8 mouse cellular contexts compared by ENCODE assay signal in genomic region chr3:100422392-100423167, GRCm38 (mm10).
DNase-seq lines count a peak whose midpoint lies in the region; ATAC-seq and TF ChIP-seq lines count a peak whose summit lies in the region.

No protein-coding gene starts in this region.

- H3K4me1 ChIP-seq in liver, embryonic 15.5 days (replicated peaks) = peaks cover 24% of the 10 kb centered on the region

- no peaks in the 10 kb centered on the region for H3K9me3 ChIP-seq in liver, embryonic 15.5 days (replicated peaks)

- CTCF ChIA-PET in Patski (lab: Charles Lee) = interaction anchor here (0.8 to 7.6 kb wide), 32 partner anchors 10 to 152 kb away, joined by 3 to 46 read pairs (median 4); partner anchors contain the start of gene Tent5c

- DNase-seq in left cerebral cortex, postnatal 14 days (ENCODE audit: low spot score in 2 of 2) = peak; percentile 69 to 74
- no peak for DNase-seq in left cerebral cortex, adult 11 months (ENCODE audit: low spot score)
- no peak for DNase-seq in Patski (ENCODE audit: low read depth, low spot score)
- peak; percentile 67 for DNase-seq in cerebellum, postnatal 14 days
- DNase-seq in heart, postnatal 4 days = peak; percentile 63
- peak; percentile 53 for DNase-seq in skeletal muscle tissue, adult 2 months (ENCODE audit: low read depth, low spot score)
- no peak for DNase-seq in left cerebral cortex, postnatal 36 days (ENCODE audit: low spot score in 2 of 2)

- WGBS in liver, embryonic 15.5 days (ENCODE audit: insufficient replicate concordance) = 63% methylated on average over 10 of the region's 10 CpGs

- peak; percentile 83 for TF ChIP-seq CTCF in Patski (IDR thresholded peaks at IDR 0.05)

- H3K4me3 ChIP-seq in liver, embryonic 15.5 days (replicated peaks) = no peak overlapping the region

- no peak overlapping the region for H3K4me2 ChIP-seq in liver, embryonic 15.5 days

- ATAC-seq in Patski = peak; percentile 51
- peak; percentile 74 for ATAC-seq in liver, embryonic 15.5 days (ENCODE audit: insufficient read depth)

- intact Hi-C loops in left cerebral cortex, postnatal 14 days (cut with DNase I) = loop anchor here (5.0 kb wide), 3 partner anchors 65 to 135 kb away; partner anchors contain the start of gene Tent5c
- intact Hi-C loops in left cerebral cortex, postnatal 36 days (cut with DNase I) = loop anchor here (5.0 kb wide), 2 partner anchors 130 to 150 kb away; no protein-coding TSS in a partner anchor

- H3K9ac ChIP-seq in liver, embryonic 15.5 days = no peak overlapping the region

- POLR2A ChIA-PET in Patski (lab: Charles Lee) = interaction anchor here (0.6 to 1.5 kb wide), 6 partner anchors 10 to 132 kb away, joined by 3 read pairs; no protein-coding TSS in a partner anchor

- in situ Hi-C loops in Patski (cut with MboI; ENCODE audit: low pct_unique_long_range_greater_than_20kb) = loop anchor here (5.0 kb wide), 2 partner anchors 130 to 235 kb away; no protein-coding TSS in a partner anchor

- 0 out of 2 replicates have a peak overlapping the region, but pooled peaks have one; percentile 16 for H3K27ac ChIP-seq in liver, embryonic 15.5 days (replicated peaks)

- H3K36me3 ChIP-seq in liver, embryonic 15.5 days (replicated peaks) = no peaks in the 10 kb centered on the region

- no peaks in the 10 kb centered on the region for H3K27me3 ChIP-seq in Patski
- peaks cover 24% of the 10 kb centered on the region for H3K27me3 ChIP-seq in liver, embryonic 15.5 days

Comparison
In these comparisons a context has a peak if more than half of its experiments do, and no peak if none do; other contexts are left out.
1. DNase-seq: peak in left cerebral cortex, postnatal 14 days (2 of 2), cerebellum, postnatal 14 days (2 of 2), heart, postnatal 4 days (single experiment) and skeletal muscle tissue, adult 2 months (single experiment); none in left cerebral cortex, adult 11 months (single experiment), Patski (single experiment) and left cerebral cortex, postnatal 36 days (0 of 2).